Mouse (Mus musculus) bone marrow macrophage, adult 2 months (primary cell): ENCODE results near the gene Sycp1.

Experiments
- CTCF ChIP-seq: IDR thresholded peaks from 2 replicates; pipeline ENCODE4 v1.5.1; 2012; ENCODE audit warnings: low read depth, mild to moderate bottlenecking, low read length, moderate library complexity
- POLR2A ChIP-seq: IDR thresholded peaks from 2 replicates; pipeline ENCODE4 v1.6.1; 2012; ENCODE audit warnings: mild to moderate bottlenecking, low read depth, low read length, borderline replicate concordance

GRCm38 (mm10) chr3:102955596-102955995 is 19.7 kb upstream of the Sycp1 start:
- TF ChIP-seq CTCF (no peak), POLR2A (no peak)
